Mouse (Mus musculus): ENCODE measurements around the gene Arrdc2.

Gene Arrdc2

DNA sequence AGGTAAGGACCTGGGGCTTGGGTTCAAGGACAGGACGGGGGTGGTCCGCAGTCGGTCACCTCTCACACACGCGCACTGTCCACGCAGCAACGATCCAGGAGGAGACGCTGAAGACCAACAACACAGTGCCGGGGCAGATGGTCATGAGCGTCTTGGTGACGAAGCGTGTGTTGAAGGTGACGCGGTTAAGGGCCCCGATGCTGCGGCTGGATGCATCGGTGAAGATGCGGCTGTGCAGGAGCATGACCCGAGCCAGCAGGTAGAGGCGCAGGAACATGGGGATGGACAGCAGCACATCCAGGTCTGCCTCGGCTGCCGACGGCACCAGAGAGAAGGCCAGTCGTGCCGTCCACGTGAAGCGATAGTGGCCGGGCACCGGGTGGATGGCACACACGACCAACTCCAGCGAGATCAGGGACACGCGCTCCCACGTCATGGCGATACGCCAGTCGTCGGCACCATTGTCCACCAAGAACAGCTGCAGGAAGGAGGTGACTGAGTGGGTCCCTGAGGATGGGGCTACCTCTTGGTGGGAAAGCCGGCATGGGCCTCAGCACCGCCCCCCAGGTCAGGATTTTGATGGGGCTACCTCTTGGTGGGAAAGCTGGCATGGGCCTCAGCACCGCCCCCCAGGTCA, 13.2 kb upstream of the Arrdc2 start:
- ChIA-PET POLR2A (interaction anchor here (0.6 to 12.6 kb wide), 17 partner anchors 9 to 678 kb away, joined by 3 to 157 read pairs (median 4); partner anchors contain the start of genes Arrdc2 (in 3 of the 4), Jund (in 1 of the 4), Kcnn1 (in 1 of the 4) and Pgpep1 (in 1 of the 4)), CTCF (interaction anchor here in 3 of 4 experiments (0.7 to 1.5 kb wide), 6 partner anchors 8 to 51 kb away, joined by 3 to 5 read pairs (median 4); no protein-coding TSS in a partner anchor)

DNA sequence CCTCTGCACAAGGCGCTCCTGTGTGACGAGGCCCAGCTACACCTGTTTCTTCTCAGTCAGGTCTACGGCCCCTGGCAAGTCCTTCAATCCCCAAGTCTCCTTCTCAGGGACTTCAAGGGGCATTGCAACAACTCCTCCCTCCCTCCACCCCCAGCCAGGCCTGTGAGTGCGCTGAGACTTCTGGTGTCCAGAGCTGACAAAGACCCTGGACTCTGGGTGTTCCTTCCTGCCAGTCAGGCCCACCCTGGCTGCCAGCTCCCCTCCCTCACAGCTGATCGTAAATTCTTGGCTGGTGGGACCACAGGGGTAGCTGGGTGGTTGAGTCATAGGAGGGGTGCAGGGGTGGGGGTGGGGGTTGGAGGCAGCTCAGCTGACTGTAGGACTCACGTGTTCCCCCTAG, 12.3 kb upstream of the Arrdc2 start:
- CTCF ChIA-PET = interaction anchor here in 3 of 4 experiments (0.6 to 1.3 kb wide), 8 partner anchors 11 to 179 kb away, joined by 3 to 6 read pairs (median 3); partner anchors contain the start of genes Arrdc2 (in 1 of the 3) and Lsm4 (in 1 of the 3)

GRCm38 (mm10) chr8:70850947-70851346, 11.4 kb upstream of the Arrdc2 start:
- ChIA-PET CTCF (interaction anchor here in 2 of 4 experiments (0.6 to 1.3 kb wide), 3 partner anchors 10 to 30 kb away, joined by 3 to 6 read pairs (median 3); partner anchors contain the start of gene Arrdc2 (in 1 of the 2)), POLR2A (interaction anchor here in 3 of 4 experiments (0.6 to 12.6 kb wide), 13 partner anchors 7 to 159 kb away, joined by 3 to 157 read pairs (median 5); partner anchors contain the start of genes Arrdc2 (in 3 of the 3), Jund (in 1 of the 3) and Rpl18a (in 1 of the 3))

More for the DNA sequence above, 12.3 kb upstream of the Arrdc2 start:
- POLR2A ChIA-PET = interaction anchor here (0.6 to 12.6 kb wide), 28 partner anchors 8 to 180 kb away, joined by 3 to 157 read pairs (median 4); partner anchors contain the start of genes Arrdc2 (in 3 of the 4), Rpl18a (in 2 of the 4), Jund (in 1 of the 4) and Kcnn1 (in 1 of the 4)

DNA sequence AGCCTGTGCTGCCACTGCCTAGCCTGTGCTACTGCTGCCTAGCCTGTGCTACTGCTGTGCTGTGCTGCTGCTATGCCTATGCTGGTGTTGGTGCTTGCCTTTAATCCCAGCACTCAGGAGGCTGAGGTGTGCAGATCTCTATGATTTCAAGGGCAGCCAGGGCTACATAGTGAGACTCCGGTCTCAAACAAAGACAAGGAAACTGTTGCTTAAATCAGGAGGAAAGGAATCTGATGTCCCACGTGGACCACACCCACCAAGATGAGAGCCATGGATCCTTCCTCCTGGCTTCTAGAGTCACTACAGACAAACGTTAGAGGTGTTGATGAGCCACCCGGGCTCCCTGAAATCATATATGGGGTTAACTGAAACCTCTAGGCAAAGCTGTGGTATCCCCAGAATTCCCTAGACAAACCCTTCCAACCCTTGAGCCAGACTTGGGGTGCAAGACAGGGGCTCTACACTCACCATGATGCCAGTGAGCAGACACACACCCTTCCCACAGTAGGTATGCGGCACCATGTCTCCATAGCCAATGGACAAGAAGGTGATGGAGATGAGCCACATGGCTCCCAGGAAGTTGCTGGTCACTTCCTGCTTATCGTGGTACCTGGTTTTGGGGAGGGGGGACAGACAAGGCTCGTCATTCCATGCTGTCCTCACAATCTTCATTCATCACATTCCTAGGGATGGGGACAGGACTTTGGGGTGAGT, 10.8 kb upstream of the Arrdc2 start:
- ChIA-PET CTCF (interaction anchor here in 2 of 4 experiments (0.6 to 1.5 kb wide), 5 partner anchors 9 to 132 kb away, joined by 3 to 7 read pairs (median 4); partner anchors contain the start of gene Gm3336 (in 1 of the 2)), POLR2A (interaction anchor here in 3 of 4 experiments (0.8 to 12.6 kb wide), 19 partner anchors 4 to 177 kb away, joined by 3 to 157 read pairs (median 4); partner anchors contain the start of genes Arrdc2 (in 3 of the 3), Rpl18a (in 2 of the 3) and Lsm4 (in 1 of the 3))

DNA sequence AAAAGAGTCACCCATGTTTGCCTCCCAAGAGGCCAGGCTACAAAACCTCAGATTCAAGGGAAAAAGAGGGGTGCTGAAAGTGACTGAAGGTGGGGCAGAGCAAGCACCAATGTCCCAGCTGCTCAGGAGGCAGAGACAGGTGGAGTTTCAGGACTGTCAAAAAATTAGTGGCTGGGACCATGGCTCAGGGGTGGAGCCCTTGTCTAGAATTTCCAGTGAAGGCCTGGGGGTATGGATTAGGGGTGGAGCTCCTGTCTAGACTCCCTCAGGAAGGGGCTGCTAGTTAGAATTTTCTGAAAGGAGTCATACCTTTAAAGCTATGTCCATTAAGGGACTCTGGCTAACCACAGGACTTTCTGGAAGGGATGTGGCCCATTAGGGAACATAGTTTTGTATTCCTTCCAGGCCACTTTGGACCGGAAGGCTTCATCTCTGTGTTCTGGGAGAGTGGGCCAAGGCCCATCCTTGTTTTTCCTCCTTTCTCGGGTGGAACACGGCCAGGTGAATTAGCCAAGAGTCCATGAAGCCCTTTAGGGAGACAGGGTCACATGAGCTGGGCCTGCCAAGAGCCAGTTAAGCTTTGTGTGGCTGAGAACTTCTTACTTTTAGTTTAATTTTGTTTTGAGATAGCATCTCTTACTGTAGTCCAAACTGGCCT, 9.9 kb upstream of the Arrdc2 start:
- CTCF ChIA-PET = interaction anchor here in 2 of 4 experiments (0.6 to 1.5 kb wide), 7 partner anchors 8 to 131 kb away, joined by 3 to 7 read pairs (median 4); partner anchors contain the start of gene Gm3336 (in 1 of the 2)
- POLR2A ChIA-PET = interaction anchor here in 3 of 4 experiments (0.5 to 12.6 kb wide), 24 partner anchors 5 to 177 kb away, joined by 3 to 157 read pairs (median 4); partner anchors contain the start of genes Arrdc2 (in 3 of the 3), Rpl18a (in 2 of the 3), Jund (in 1 of the 3) and Lsm4 (in 1 of the 3)

GRCm38 (mm10) chr8:70846371-70847154, 7.0 kb upstream of the Arrdc2 start:
- CTCF ChIA-PET = interaction anchor here (0.5 to 8.0 kb wide), 18 partner anchors 10 to 173 kb away, joined by 3 to 140 read pairs (median 4); partner anchors contain the start of genes Gm3336 (in 1 of the 4), Lsm4 (in 1 of the 4), Map1s (in 1 of the 4) and Rab3a (in 1 of the 4)
- POLR2A ChIA-PET = interaction anchor here in 3 of 4 experiments (0.7 to 12.1 kb wide), 22 partner anchors 7 to 307 kb away, joined by 3 to 157 read pairs (median 6); partner anchors contain the start of genes Kcnn1 (in 2 of the 3), Rpl18a (in 2 of the 3), Arrdc2 (in 1 of the 3) and Jund (in 1 of the 3)

DNA sequence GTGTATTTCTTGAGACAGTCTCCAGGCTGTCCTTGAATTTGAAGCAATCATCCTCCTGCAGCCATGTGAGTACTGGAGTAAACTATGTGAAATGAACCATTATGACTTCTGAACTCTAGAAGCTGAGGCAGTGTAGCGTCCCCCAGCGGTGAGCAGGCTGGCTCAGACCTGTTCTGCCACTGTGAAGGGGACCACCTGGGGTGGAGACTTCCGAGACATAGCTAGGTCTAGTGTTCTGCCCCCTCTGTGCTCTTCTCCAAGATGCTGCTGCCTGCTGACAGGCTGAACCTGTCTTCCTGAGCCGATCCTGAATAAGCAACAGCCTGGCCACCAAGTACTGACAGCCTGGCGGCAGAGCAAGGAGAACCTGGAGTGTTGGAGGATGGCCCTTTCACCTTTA, 5.6 kb upstream of the Arrdc2 start:
- POLR2A ChIA-PET = interaction anchor here (0.6 to 12.1 kb wide), 66 partner anchors 9 to 215 kb away, joined by 3 to 201 read pairs (median 4); partner anchors contain the start of genes Rpl18a (in 3 of the 4), Kcnn1 (in 2 of the 4), Slc5a5 (in 2 of the 4) and Gm3336 (in 1 of the 4)
- CTCF ChIA-PET = interaction anchor here (0.5 to 8.0 kb wide), 129 partner anchors 8 to 741 kb away, joined by 3 to 140 read pairs (median 5); partner anchors contain the start of genes Gm3336 (in 3 of the 4), Kcnn1 (in 3 of the 4), Mast3 (in 2 of the 4) and Mpv17l2 (in 2 of the 4)

DNA sequence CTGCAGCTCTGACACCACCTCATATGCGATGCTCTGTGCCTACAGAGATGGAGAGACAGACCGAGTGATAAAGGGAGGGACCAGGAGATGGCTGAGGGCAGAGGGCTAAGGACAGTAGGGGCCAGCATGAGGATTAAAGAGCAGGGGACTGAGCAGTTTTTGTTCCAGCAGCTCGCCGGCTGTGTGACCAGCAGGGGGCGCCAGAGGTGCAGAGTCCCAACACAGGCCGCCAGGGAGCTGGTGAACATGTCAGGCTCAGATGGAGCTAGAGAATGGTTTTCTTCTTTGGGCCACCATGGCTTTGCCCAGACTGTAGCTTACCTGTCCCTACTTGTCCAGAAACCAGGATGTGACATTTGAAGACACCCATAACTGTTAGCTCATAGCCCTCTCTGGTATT, 5.0 kb upstream of the Arrdc2 start:
- CTCF ChIA-PET = interaction anchor here (0.5 to 8.0 kb wide), 130 partner anchors 9 to 742 kb away, joined by 3 to 140 read pairs (median 5); partner anchors contain the start of genes Gm3336 (in 3 of the 4), Kcnn1 (in 3 of the 4), Mast3 (in 2 of the 4) and Mpv17l2 (in 2 of the 4)

GRCm38 (mm10) chr8:70843941-70844340, 4.4 kb upstream of the Arrdc2 start:
- CTCF ChIA-PET = interaction anchor here (0.7 to 8.0 kb wide), 93 partner anchors 9 to 640 kb away, joined by 3 to 140 read pairs (median 6); partner anchors contain the start of genes Kcnn1 (in 3 of the 4), Gm3336 (in 2 of the 4), Lsm4 (in 1 of the 4) and Map1s (in 1 of the 4)
- POLR2A ChIA-PET = interaction anchor here in 3 of 4 experiments (0.6 to 12.1 kb wide), 47 partner anchors 8 to 1396 kb away, joined by 3 to 201 read pairs (median 6); partner anchors contain the start of genes Kcnn1 (in 2 of the 3), Rpl18a (in 2 of the 3), Slc5a5 (in 2 of the 3) and Ap1m1 (in 1 of the 3)

More for the DNA sequence above, 5.0 kb upstream of the Arrdc2 start:
- POLR2A ChIA-PET = interaction anchor here (0.6 to 12.1 kb wide), 69 partner anchors 8 to 1395 kb away, joined by 3 to 201 read pairs (median 4); partner anchors contain the start of genes Rpl18a (in 3 of the 4), Kcnn1 (in 2 of the 4), Slc5a5 (in 2 of the 4) and Ap1m1 (in 1 of the 4)

GRCm38 (mm10) chr8:70843214-70843773, 3.8 kb upstream of the Arrdc2 start:
- CTCF ChIA-PET = interaction anchor here in 3 of 4 experiments (1.5 to 8.0 kb wide), 17 partner anchors 10 to 122 kb away, joined by 3 to 140 read pairs (median 17); partner anchors contain the start of genes Gm3336 (in 1 of the 3), Mpv17l2 (in 1 of the 3) and Pde4c (in 1 of the 3)

DNA sequence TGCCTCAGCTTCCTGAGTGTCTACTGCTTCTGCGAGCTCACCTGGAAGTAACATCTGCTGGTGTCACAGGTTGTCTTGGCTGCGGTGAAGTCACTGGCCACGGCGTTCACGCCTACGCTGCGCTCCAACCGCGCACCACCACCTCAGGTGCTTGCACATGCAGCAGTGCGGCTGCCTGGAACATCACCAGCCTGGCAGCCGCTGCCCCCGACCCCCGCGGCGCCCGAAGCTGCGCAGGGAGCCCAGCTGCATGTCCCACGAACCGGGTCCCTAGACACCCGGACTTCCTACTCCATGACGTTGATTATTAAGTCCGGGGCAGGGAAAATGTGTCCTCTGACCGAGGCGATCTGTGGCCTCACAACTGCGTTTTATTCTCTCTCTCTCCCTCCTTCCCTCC, 3.0 kb upstream of the Arrdc2 start:
- CTCF ChIA-PET = interaction anchor here in 3 of 4 experiments (0.7 to 8.0 kb wide), 19 partner anchors 14 to 175 kb away, joined by 3 to 140 read pairs (median 6); partner anchors contain the start of genes Gm3336 (in 1 of the 3), Jund (in 1 of the 3), Mpv17l2 (in 1 of the 3) and Pde4c (in 1 of the 3)

More at GRCm38 (mm10) chr8:70843214-70843773, 3.8 kb upstream of the Arrdc2 start:
- POLR2A ChIA-PET = interaction anchor here in 3 of 4 experiments (0.6 to 12.1 kb wide), 17 partner anchors 9 to 232 kb away, joined by 3 to 391 read pairs (median 12); partner anchors contain the start of genes Jund (in 1 of the 3), Mpv17l2 (in 1 of the 3) and Rpl18a (in 1 of the 3)

GRCm38 (mm10) chr8:70841147-70842072, 1.9 kb upstream of the Arrdc2 start:
- ChIA-PET POLR2A (interaction anchor here in 3 of 4 experiments (0.6 to 12.1 kb wide), 47 partner anchors 8 to 482 kb away, joined by 3 to 391 read pairs (median 22); partner anchors contain the start of genes Rpl18a (in 3 of the 3), Pik3r2 (in 2 of the 3), Ccdc124 (in 1 of the 3) and Gdf15 (in 1 of the 3)), CTCF (interaction anchor here (0.5 to 8.0 kb wide), 59 partner anchors 8 to 677 kb away, joined by 3 to 140 read pairs (median 4); partner anchors contain the start of genes Gm3336 (in 2 of the 4), Homer3 (in 1 of the 4), Jund (in 1 of the 4) and Lsm4 (in 1 of the 4))

More for the DNA sequence above, 3.0 kb upstream of the Arrdc2 start:
- POLR2A ChIA-PET = interaction anchor here in 3 of 4 experiments (0.5 to 12.1 kb wide), 27 partner anchors 9 to 231 kb away, joined by 3 to 391 read pairs (median 4); partner anchors contain the start of genes Jund (in 2 of the 3), Iqcn (in 1 of the 3), Mpv17l2 (in 1 of the 3) and Pgpep1 (in 1 of the 3)

- CTCF ChIA-PET = interaction anchor here (0.6 to 8.0 kb wide), 51 partner anchors 9 to 558 kb away, joined by 3 to 140 read pairs (median 4); partner anchors contain the start of genes Gm3336 (in 2 of the 4), Homer3 (in 1 of the 4), Lsm4 (in 1 of the 4) and Mpv17l2 (in 1 of the 4)
- POLR2A ChIA-PET = interaction anchor here in 3 of 4 experiments (0.7 to 12.1 kb wide), 63 partner anchors 8 to 521 kb away, joined by 3 to 391 read pairs (median 22); partner anchors contain the start of genes Rpl18a (in 3 of the 3), Lsm4 (in 2 of the 3), Mast3 (in 2 of the 3) and Mpv17l2 (in 2 of the 3)
Observed at GRCm38 (mm10) chr8:70840590-70840989, 1.1 kb upstream of the Arrdc2 start.
